Mouse (Mus musculus) hindbrain, embryonic 14.5 days (tissue): ENCODE measurements at regions not wholly inside any gene's neighbourhood (a gene's known extent, or its start where the extent isn't known, plus 50 kb on each side); places are given as distances from the start of the nearest gene placed in this dataset.

Experiments
- ATAC-seq: fragments of 200-750 bp; cut with Nextera tagmentation; 2 replicates; pipeline ENCODE4 v1.8.0; 2017; ENCODE audit warnings: moderate number of reproducible peaks, mild to moderate bottlenecking, moderate TSS enrichment, moderate library complexity; ENCODE audit not compliant: low FRiP score
- DNase-seq: peaks from one replicate; pipeline ENCODE4 v3.0.0-alpha.2; 2015; ENCODE audit warnings: low spot score
- H3K27ac ChIP-seq: fragments of 300-500 bp; sonication (generic); 2 replicates; pipeline ENCODE4 v1.5.1; 2014; ENCODE audit warnings: mild to moderate bottlenecking, moderate library complexity
- H3K27me3 ChIP-seq: fragments of 300-500 bp; sonication (generic); 2 replicates; pipeline ENCODE4 v1.6.1; 2014; ENCODE audit warnings: mild to moderate bottlenecking, low read length, mixed read lengths; ENCODE audit not compliant: control insufficient read depth, insufficient read depth
- H3K36me3 ChIP-seq: fragments of 300-500 bp; sonication (generic); replicated peaks from 2 replicates; pipeline ENCODE4 v1.6.1; 2014; ENCODE audit not compliant: control insufficient read depth, insufficient read depth
- H3K4me1 ChIP-seq: fragments of 300-500 bp; sonication (generic); replicated peaks from 2 replicates; pipeline ENCODE4 v1.6.1; 2014; ENCODE audit warnings: antibody characterized with exemption, low read length, mixed read lengths; ENCODE audit not compliant: control insufficient read depth, insufficient read depth
- H3K4me2 ChIP-seq: fragments of 300-500 bp; sonication (generic); replicated peaks from 2 replicates; pipeline ENCODE4 v1.6.1; 2014; ENCODE audit warnings: mild to moderate bottlenecking, moderate library complexity
- H3K4me3 ChIP-seq: fragments of 300-500 bp; sonication (generic); replicated peaks from 2 replicates; pipeline ENCODE4 v1.5.1; 2014; ENCODE audit warnings: mild to moderate bottlenecking, low read length
- H3K9ac ChIP-seq: fragments of 300-500 bp; sonication (generic); 2 replicates; pipeline ENCODE4 v1.6.1; 2014
- H3K9me3 ChIP-seq: fragments of 300-500 bp; sonication (generic); 2 replicates; pipeline ENCODE4 v1.6.1; 2016; ENCODE audit warnings: low read length; ENCODE audit not compliant: control insufficient read depth
- WGBS: fragments of 180-500 bp; shearing (Covaris S2); extraction: QIAGEN DNeasy Blood & Tissue Kit; methylation state at CpG from one replicate; pipeline ENCODE4 v1.1.7; 2014; 5-methylcytosine and 5-hydroxymethylcytosine counted together

- ATAC-seq (no peak), DNase-seq (no peak)
- H3K27me3 ChIP-seq, result no peaks in the 10 kb centered on the region
- no peaks in the 10 kb centered on the region for H3K36me3 ChIP-seq
- H3K27ac ChIP-seq, result no peak overlapping the region
- no peak overlapping the region for H3K4me2 ChIP-seq
- H3K9ac ChIP-seq, result no peak overlapping the region
- no peak overlapping the region for H3K4me3 ChIP-seq
- no peaks in the 10 kb centered on the region for H3K4me1 ChIP-seq
- WGBS, result 77% methylated on average over 7 of the region's 7 CpGs
- H3K9me3 ChIP-seq, result no peaks in the 10 kb centered on the region
These were observed 210.5 kb downstream of the Nedd1 start for GRCm38 (mm10) chr10:92511769-92512168.

DNA sequence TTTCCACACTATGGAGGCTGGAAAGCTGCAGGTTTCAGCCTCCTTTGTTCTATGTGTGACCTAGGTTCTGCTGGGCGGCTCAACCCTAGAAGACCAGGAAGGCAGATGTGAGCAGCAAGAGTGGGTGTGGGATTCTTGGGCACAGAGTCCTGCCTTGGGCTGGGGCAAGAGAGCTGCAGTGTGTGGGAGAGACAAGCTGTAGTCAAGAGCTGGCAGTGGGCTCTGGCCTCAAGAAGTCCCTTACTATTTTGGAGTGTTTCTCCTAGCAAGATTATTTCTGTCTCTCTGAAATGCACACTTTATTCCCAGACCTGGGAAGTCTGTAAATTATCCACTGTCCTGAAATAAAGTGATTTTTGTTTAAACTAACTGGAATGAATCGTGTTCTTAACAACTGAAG is 211.5 kb downstream of the Nedd1 start:
- Histone ChIP-seq H3K4me3 (no peak overlapping the region), H3K4me2 (no peak overlapping the region), H3K36me3 (no peaks in the 10 kb centered on the region), H3K4me1 (no peaks in the 10 kb centered on the region), H3K27ac (no peak overlapping the region), H3K27me3 (no peaks in the 10 kb centered on the region), H3K9ac (no peak overlapping the region), H3K9me3 (no peaks in the 10 kb centered on the region)
- DNase-seq (no peak), ATAC-seq (no peak)
- 92% methylated on average over 2 of the region's 2 CpGs for WGBS

DNA sequence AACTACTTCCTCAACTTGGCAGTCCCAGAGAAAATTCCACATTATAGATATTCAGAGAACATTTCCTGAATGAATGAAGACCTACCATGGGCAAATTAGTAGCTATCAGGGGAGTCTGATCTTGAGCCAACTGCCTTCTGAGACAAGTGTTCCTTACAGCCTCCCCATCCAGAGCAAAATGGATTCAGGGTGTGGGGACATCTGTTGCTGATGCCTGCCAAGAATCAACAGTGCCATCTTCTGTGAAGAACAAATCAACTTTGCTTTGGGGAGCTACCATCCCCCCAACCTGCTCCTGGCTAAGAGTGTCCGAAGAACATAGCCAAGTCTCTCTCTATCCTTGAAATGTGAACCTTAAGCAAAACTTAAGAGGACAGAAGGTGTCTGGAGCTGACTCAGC is 217.9 kb downstream of the Nedd1 start:
- no peak for ATAC-seq
- no peaks in the 10 kb centered on the region for H3K9me3 ChIP-seq
- DNase-seq, result no peak
- no peak overlapping the region for H3K27ac ChIP-seq
- 91% methylated on average over 1 of the region's 1 CpGs for WGBS
- no peak overlapping the region for H3K9ac ChIP-seq
- H3K4me2 ChIP-seq, result no peak overlapping the region
- H3K36me3 ChIP-seq, result no peaks in the 10 kb centered on the region
- H3K4me3 ChIP-seq, result no peak overlapping the region
- no peaks in the 10 kb centered on the region for H3K4me1 ChIP-seq
- H3K27me3 ChIP-seq, result no peaks in the 10 kb centered on the region

DNA sequence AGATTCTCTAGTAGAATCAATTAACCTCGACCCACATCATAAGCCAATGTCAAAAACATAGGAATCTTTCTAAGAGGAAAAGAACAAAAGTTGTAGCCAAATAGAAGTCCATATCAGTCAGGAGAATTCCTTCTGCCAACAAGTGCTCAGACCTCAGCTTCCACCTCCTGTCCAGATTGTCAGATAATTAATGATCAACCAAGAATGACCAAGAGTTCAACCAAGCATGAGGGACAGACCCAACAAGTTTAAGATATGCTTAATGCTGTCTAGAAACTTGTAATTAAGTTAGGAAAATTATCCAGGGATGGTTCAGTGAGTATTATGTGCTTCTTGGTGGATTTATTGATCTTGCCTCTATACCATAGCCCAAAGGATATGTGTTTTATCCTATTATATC is 238.6 kb downstream of the Nedd1 start:
- no peak overlapping the region for H3K9ac ChIP-seq
- peaks cover 17% of the 10 kb centered on the region; the same call in 1 of the 2 replicates for H3K9me3 ChIP-seq
- H3K27ac ChIP-seq, result no peak overlapping the region
- H3K27me3 ChIP-seq, result no peaks in the 10 kb centered on the region
- no peak overlapping the region for H3K4me3 ChIP-seq
- H3K4me1 ChIP-seq, result no peaks in the 10 kb centered on the region
- DNase-seq (no peak), ATAC-seq (no peak)
- 71% methylated on average over 1 of the region's 1 CpGs for WGBS
- H3K36me3 ChIP-seq, result no peaks in the 10 kb centered on the region
- H3K4me2 ChIP-seq, result no peak overlapping the region

DNA sequence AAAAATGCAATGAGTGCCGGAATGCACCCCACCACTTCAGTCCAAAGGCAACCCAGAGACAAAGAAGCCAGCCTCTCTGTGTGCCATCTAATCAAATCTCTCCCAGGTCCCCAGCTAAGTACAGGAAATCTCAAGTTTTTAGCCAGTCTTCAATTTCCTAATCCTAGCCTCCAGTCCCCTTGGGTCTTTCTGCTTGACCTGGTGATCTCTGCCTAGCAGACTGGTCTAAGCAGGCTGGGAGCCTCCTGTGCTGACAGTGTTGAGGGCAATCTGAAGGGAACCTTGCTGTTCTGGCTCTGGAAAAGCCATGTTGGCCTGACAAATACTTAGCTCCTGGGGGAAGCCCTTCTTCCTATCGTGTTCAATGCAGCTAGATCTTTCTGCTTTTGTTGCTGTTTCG is 248.9 kb downstream of the Nedd1 start:
- no peak overlapping the region for H3K4me3 ChIP-seq
- H3K9me3 ChIP-seq, result no peaks in the 10 kb centered on the region
- no peaks in the 10 kb centered on the region for H3K36me3 ChIP-seq
- 39% methylated on average over 3 of the region's 3 CpGs for WGBS
- no peaks in the 10 kb centered on the region for H3K4me1 ChIP-seq
- no peak overlapping the region for H3K4me2 ChIP-seq
- no peak overlapping the region for H3K27ac ChIP-seq
- H3K27me3 ChIP-seq, result no peaks in the 10 kb centered on the region
- DNase-seq (no peak), ATAC-seq (no peak)
- no peak overlapping the region for H3K9ac ChIP-seq

- Histone ChIP-seq H3K4me1 (no peaks in the 10 kb centered on the region), H3K27ac (no peak overlapping the region), H3K36me3 (no peaks in the 10 kb centered on the region), H3K9me3 (no peaks in the 10 kb centered on the region), H3K27me3 (no peaks in the 10 kb centered on the region), H3K4me2 (no peak overlapping the region), H3K4me3 (no peak overlapping the region), H3K9ac (no peak overlapping the region)
- WGBS, result 97% methylated on average over 1 of the region's 1 CpGs
- no peak for ATAC-seq
- no peak for DNase-seq
These were observed 251.1 kb downstream of the Nedd1 start for GRCm38 (mm10) chr10:92471111-92471510.

GRCm38 (mm10) chr10:92455195-92455594 is 267.0 kb downstream of the Nedd1 start:
- no peak overlapping the region for H3K27ac ChIP-seq
- no peak overlapping the region for H3K9ac ChIP-seq
- H3K36me3 ChIP-seq, result no peaks in the 10 kb centered on the region
- H3K4me2 ChIP-seq, result no peak overlapping the region
- ATAC-seq (no peak), DNase-seq (no peak)
- no peak overlapping the region for H3K4me3 ChIP-seq
- no peaks in the 10 kb centered on the region for H3K9me3 ChIP-seq
- 86% methylated on average over 1 of the region's 1 CpGs for WGBS
- H3K27me3 ChIP-seq, result no peaks in the 10 kb centered on the region
- H3K4me1 ChIP-seq, result no peaks in the 10 kb centered on the region

DNA sequence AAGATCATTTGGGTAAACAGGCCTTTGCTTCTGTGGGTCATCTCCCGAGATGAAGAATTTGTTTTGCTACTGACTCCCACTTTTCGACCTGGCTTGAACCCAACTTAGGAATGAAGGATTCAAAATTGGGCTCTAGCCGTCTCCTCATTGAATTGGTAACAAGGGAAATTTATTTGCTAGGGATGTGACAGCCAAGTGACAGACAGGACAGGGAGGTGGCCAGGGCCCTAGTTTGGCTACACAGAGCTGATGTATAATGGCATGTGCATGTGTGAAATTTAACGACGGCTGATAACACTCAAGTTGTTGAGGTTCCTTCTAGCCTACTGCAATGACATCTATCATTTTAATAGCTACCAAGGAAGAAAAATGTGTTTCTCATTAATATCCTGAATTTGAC is 268.7 kb downstream of the Nedd1 start:
- no peak overlapping the region for H3K4me2 ChIP-seq
- no peaks in the 10 kb centered on the region for H3K36me3 ChIP-seq
- ATAC-seq (no peak), DNase-seq (no peak)
- H3K4me3 ChIP-seq, result no peak overlapping the region
- no peaks in the 10 kb centered on the region for H3K4me1 ChIP-seq
- WGBS, result 79% methylated on average over 5 of the region's 5 CpGs
- H3K9me3 ChIP-seq, result no peaks in the 10 kb centered on the region
- H3K27ac ChIP-seq, result no peak overlapping the region
- no peaks in the 10 kb centered on the region for H3K27me3 ChIP-seq
- no peak overlapping the region for H3K9ac ChIP-seq

GRCm38 (mm10) chr10:92445957-92446356 is 276.3 kb downstream of the Nedd1 start:
- H3K9me3 ChIP-seq, result no peaks in the 10 kb centered on the region
- no peak overlapping the region; the same call in 1 of the 2 replicates for H3K27ac ChIP-seq
- no peak overlapping the region for H3K4me2 ChIP-seq
- H3K4me1 ChIP-seq, result no peaks in the 10 kb centered on the region
- 51% methylated on average over 2 of the region's 2 CpGs for WGBS
- no peak for DNase-seq
- ATAC-seq, result no peak
- no peak overlapping the region for H3K4me3 ChIP-seq
- no peak overlapping the region for H3K9ac ChIP-seq
- H3K27me3 ChIP-seq, result no peaks in the 10 kb centered on the region
- H3K36me3 ChIP-seq, result no peaks in the 10 kb centered on the region

- H3K9ac ChIP-seq, result no peak overlapping the region
- no peaks in the 10 kb centered on the region for H3K9me3 ChIP-seq
- H3K27me3 ChIP-seq, result no peaks in the 10 kb centered on the region
- H3K4me3 ChIP-seq, result no peak overlapping the region
- DNase-seq, result peak; percentile 42
- peaks cover 9% of the 10 kb centered on the region; the same call in 1 of the 2 replicates for H3K4me1 ChIP-seq
- no peak overlapping the region for H3K4me2 ChIP-seq
- no peaks in the 10 kb centered on the region for H3K36me3 ChIP-seq
- H3K27ac ChIP-seq, result peak overlapping the region; percentile 14
- WGBS, result 15% methylated on average over 8 of the region's 8 CpGs
- no peak for ATAC-seq
These were observed 283.4 kb downstream of the Nedd1 start for GRCm38 (mm10) chr10:92438621-92439394.
